Mouse (Mus musculus) brain, embryonic 14.5 days (tissue): ENCODE data around the gene Gm266. TPM values are rescaled to one million over a fixed set of nuclear protein-coding genes. Genes with fewer than 3 reads are reported as not detected.
A peak's percentile ranks its signal among the peaks of the same experiment; 100 is the strongest.
"Not testable (repeated sequence)": the region's sequence is repeated elsewhere in the genome, so short reads cannot be mapped to it uniquely, and the experiment has no call there.

Experiments used
- DNase-seq: peaks from one replicate; pipeline ENCODE4 v3.0.0-alpha.2; 2011; ENCODE audit warnings: low read depth
- CTCF ChIP-seq: fragments of 200-500 bp; IDR thresholded peaks from 2 replicates; pipeline ENCODE4 v1.5.1; 2012; ENCODE audit warnings: inconsistent platforms, mild to moderate bottlenecking, moderate library complexity, borderline replicate concordance; ENCODE audit not compliant: insufficient read depth, insufficient read length; ENCODE audit errors: extremely low read depth
- POLR2A ChIP-seq: fragments of 200-500 bp; IDR thresholded peaks from 2 replicates; pipeline ENCODE4 v1.6.1; 2012; ENCODE audit warnings: mild to moderate bottlenecking, inconsistent platforms, borderline replicate concordance; ENCODE audit not compliant: poor library complexity, insufficient read depth, insufficient read length, severe bottlenecking; ENCODE audit errors: extremely low read depth
- polyA plus RNA-seq: library from polyadenylated mRNA; depleted of rRNA; stranded (reverse); fragments of >200 nt; gene quantifications from 2 replicates; pipeline ENCODE4 v1.2.3, GENCODE M21; 2012

The Gm266 gene
- polyA plus RNA-seq, 1 experiment = 2.7 TPM

- TF ChIP-seq POLR2A = no peak
- no peak for TF ChIP-seq CTCF
- DNase-seq = no peak
These were observed 29.4 kb upstream of the Gm266 start for GRCm38 (mm10) chr12:111514874-111515649.

GRCm38 (mm10) chr12:111514231-111514792, 28.7 kb upstream of the Gm266 start:
- no peak for DNase-seq
- TF ChIP-seq CTCF (no peak), POLR2A (no peak)

- peak; percentile 66 for DNase-seq
- TF ChIP-seq POLR2A (no peak), CTCF (no peak)
These were observed 28.1 kb upstream of the Gm266 start for GRCm38 (mm10) chr12:111513673-111514072.

- no peak for DNase-seq
- no peak for TF ChIP-seq CTCF
- no peak for TF ChIP-seq POLR2A
These were observed 27.0 kb upstream of the Gm266 start for GRCm38 (mm10) chr12:111512572-111513063.

GRCm38 (mm10) chr12:111508438-111508837, 22.8 kb upstream of the Gm266 start:
- not testable (repeated sequence) for DNase-seq

- no peak for DNase-seq
- TF ChIP-seq CTCF (no peak), POLR2A (no peak)
These were observed 22.3 kb upstream of the Gm266 start for GRCm38 (mm10) chr12:111507962-111508361.

GRCm38 (mm10) chr12:111507001-111507400, 21.4 kb upstream of the Gm266 start:
- TF ChIP-seq CTCF (no peak), POLR2A (no peak)
- no peak for DNase-seq

- DNase-seq = peak; percentile 93
- TF ChIP-seq CTCF (peak; percentile 97), POLR2A (no peak)
These were observed 19.3 kb upstream of the Gm266 start for GRCm38 (mm10) chr12:111504904-111505303.

GRCm38 (mm10) chr12:111503571-111503970, 17.9 kb upstream of the Gm266 start:
- DNase-seq = no peak
- no peak for TF ChIP-seq POLR2A
- TF ChIP-seq CTCF = no peak

- no peak for TF ChIP-seq CTCF
- no peak for TF ChIP-seq POLR2A
- DNase-seq = no peak
These were observed 17.5 kb upstream of the Gm266 start for GRCm38 (mm10) chr12:111503063-111503567.

- DNase-seq = peak; percentile 80
These were observed 15.1 kb upstream of the Gm266 start for GRCm38 (mm10) chr12:111500725-111501124.

GRCm38 (mm10) chr12:111499617-111500016, 14.0 kb upstream of the Gm266 start:
- TF ChIP-seq POLR2A (no peak), CTCF (no peak)
- DNase-seq = peak; percentile 77

More at GRCm38 (mm10) chr12:111500725-111501124, 15.1 kb upstream of the Gm266 start:
- TF ChIP-seq CTCF (no peak), POLR2A (no peak)
